Mouse (Mus musculus): Measurements from ENCODE around the gene Rps18.

The Rps18 gene

GRCm38 (mm10) chr17:33941381-33941780 lies 14.4 kb downstream of the Rps18 start:
- DNase-seq, result no peak

GRCm38 (mm10) chr17:33940981-33941380 lies 14.8 kb downstream of the Rps18 start:
- DNase-seq, result no peak

- peak; percentile 89 for DNase-seq
Measured at GRCm38 (mm10) chr17:33940206-33940805, 15.5 kb downstream of the Rps18 start, which contains the start of the genes Pfdn6 and Wdr46. Gene Pfdn6, minus strand, starts transcription at chr17:33940343. Gene Wdr46, plus strand, starts transcription at chr17:33940660.

- no peak for DNase-seq
Measured at GRCm38 (mm10) chr17:33938783-33939182, 17.0 kb downstream of the Rps18 start.

- DNase-seq, result no peak
Measured at GRCm38 (mm10) chr17:33936993-33937392, 18.8 kb downstream of the Rps18 start.

GRCm38 (mm10) chr17:33935422-33936055 lies 20.3 kb downstream of the Rps18 start:
- no peak for DNase-seq

- DNase-seq, result no peak
Measured at GRCm38 (mm10) chr17:33932970-33933369, 22.8 kb downstream of the Rps18 start.

GRCm38 (mm10) chr17:33932448-33932847 lies 23.4 kb downstream of the Rps18 start:
- no peak for DNase-seq

GRCm38 (mm10) chr17:33931947-33932346 lies 23.9 kb downstream of the Rps18 start:
- DNase-seq, result no peak

GRCm38 (mm10) chr17:33931159-33931866 lies 24.5 kb downstream of the Rps18 start:
- DNase-seq, result no peak

- peak; percentile 69 for DNase-seq
Measured at GRCm38 (mm10) chr17:33930280-33931158, 25.3 kb downstream of the Rps18 start.

- peak; percentile 94 for DNase-seq
Measured at GRCm38 (mm10) chr17:33929371-33930279, 26.2 kb downstream of the Rps18 start, which contains the start of gene Rgl2. Gene Rgl2, plus strand, starts transcription at chr17:33929543.

GRCm38 (mm10) chr17:33928251-33928947 lies 27.4 kb downstream of the Rps18 start:
- DNase-seq, result no peak

GRCm38 (mm10) chr17:33926207-33926932 lies 29.4 kb downstream of the Rps18 start:
- DNase-seq, result peak; percentile 47

- DNase-seq, result no peak
Measured at GRCm38 (mm10) chr17:33925406-33926116, 30.2 kb downstream of the Rps18 start.

- DNase-seq, result peak; percentile 43
Measured at GRCm38 (mm10) chr17:33924577-33925283, 31.1 kb downstream of the Rps18 start.

- no peak for DNase-seq
Measured at GRCm38 (mm10) chr17:33921361-33921760, 34.4 kb downstream of the Rps18 start.

GRCm38 (mm10) chr17:33920282-33921097 lies 35.3 kb downstream of the Rps18 start:
- DNase-seq, result peak; percentile 91

Measured in kidney, adult 18-20 months (tissue).